Mouse (Mus musculus): Measurements from ENCODE around the gene H2al1g.

H2al1g gene

DNA sequence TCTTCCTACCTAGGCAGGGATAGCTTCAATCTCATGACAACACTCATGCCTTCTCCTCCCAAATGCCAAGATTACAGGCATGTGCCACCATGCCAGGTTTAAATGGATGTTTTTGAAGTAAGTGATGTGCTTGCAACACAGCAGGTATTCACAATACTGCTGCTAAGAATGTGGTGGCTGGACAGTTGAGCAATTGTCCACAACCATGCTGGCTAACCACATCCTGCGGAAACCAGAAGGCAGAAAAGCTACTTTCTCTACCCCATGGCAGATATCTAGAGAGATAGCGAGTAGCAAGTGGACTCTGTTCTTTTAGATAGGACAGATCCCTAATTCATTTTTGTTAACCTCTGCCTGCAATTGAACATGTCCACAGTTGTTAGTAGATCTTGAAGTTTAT is 43.2 kb downstream of the H2al1g start:
- in situ Hi-C loops (cut with MboI; ENCODE audit: low pct_unique_long_range_greater_than_20kb in 1 of 2, low sequenced_read_pairs in 2 of 2, unreplicated experiment in 1 of 2) = loop anchor here (25.0 kb wide), 2 partner anchors 99 to 101 kb away; no protein-coding TSS in a partner anchor

DNA sequence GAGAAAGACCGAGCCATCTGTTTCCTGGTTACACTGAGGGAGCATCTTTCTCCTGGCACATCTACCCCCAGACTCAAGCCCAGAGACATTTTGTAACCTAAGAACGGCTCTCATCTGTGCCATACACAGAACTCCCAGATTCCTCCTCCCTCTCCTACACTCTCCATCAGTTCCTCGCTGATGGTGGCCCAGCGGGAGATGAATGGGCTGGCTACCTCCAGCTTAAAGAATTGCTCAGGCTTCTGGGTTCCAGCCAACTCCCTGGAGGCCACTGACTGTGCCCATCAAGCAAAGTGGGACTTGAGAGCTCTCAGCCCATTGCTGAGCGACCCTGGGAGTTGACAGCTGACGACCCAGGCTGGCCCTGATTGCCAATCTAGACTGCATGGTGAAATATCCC is 45.8 kb downstream of the H2al1g start:
- in situ Hi-C loops (cut with MboI; ENCODE audit: low pct_unique_long_range_greater_than_20kb in 1 of 2, low sequenced_read_pairs in 2 of 2, unreplicated experiment in 1 of 2) = loop anchor here (25.0 kb wide), 2 partner anchors 98 to 102 kb away; no protein-coding TSS in a partner anchor

DNA sequence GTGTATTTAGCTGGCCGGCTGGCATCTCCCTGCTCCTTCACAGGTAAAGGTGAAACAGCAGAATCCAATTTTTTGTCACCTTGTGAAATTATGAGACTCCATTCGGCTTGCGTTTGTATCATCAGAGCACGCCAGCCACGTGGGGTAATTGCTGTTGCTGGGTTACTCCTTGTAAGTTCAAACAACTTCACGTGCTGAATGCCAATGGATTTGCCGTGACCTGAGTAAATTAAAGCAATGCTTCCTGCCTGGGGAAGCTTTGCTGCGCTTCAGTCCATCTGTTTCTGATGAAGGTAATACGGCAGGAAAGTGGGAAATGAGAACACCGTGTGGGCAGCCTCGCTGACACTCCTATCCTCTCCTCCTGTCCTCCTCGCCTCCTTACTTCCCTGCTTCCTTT is 47.1 kb downstream of the H2al1g start:
- in situ Hi-C loops (cut with MboI; ENCODE audit: low pct_unique_long_range_greater_than_20kb in 1 of 2, low sequenced_read_pairs in 2 of 2, unreplicated experiment in 1 of 2) = loop anchor here (25.0 kb wide), 2 partner anchors 97 to 103 kb away; no protein-coding TSS in a partner anchor
